Mouse (Mus musculus) monocyte, adult 2 months (primary cell): ENCODE measurements around the gene Nf1.

Experiments used
- DNase-seq, 2 experiments: peaks; one replicate each; pipeline ENCODE4 v3.0.0; 2022; ENCODE audit warnings: low spot score in 2 of 2, low read depth in 1 of 2

Nf1 gene

GRCm38 (mm10) chr11:79328060-79328459 is 11.4 kb upstream of the Nf1 start:
- DNase-seq, result no peak

GRCm38 (mm10) chr11:79329585-79329984 is 9.9 kb upstream of the Nf1 start:
- DNase-seq, result no peak

GRCm38 (mm10) chr11:79335077-79335476 is 4.4 kb upstream of the Nf1 start:
- no peak for DNase-seq

- DNase-seq, result peak in 1 of 2 experiments; percentile 11
Observed at GRCm38 (mm10) chr11:79336722-79337267, 2.7 kb upstream of the Nf1 start.

- no peak for DNase-seq
Observed at GRCm38 (mm10) chr11:79338621-79339020, 872 bp upstream of the Nf1 start.

GRCm38 (mm10) chr11:79339808-79340781 is 602 bp downstream of the Nf1 start:
- DNase-seq, result no peak

GRCm38 (mm10) chr11:79356995-79357394 is 17.5 kb downstream of the Nf1 start:
- no peak for DNase-seq

- no peak for DNase-seq
Observed at GRCm38 (mm10) chr11:79357397-79357796, 17.9 kb downstream of the Nf1 start.

- DNase-seq, result no peak
Observed at GRCm38 (mm10) chr11:79364956-79365355, 25.5 kb downstream of the Nf1 start.

- no peak for DNase-seq
Observed at GRCm38 (mm10) chr11:79366284-79366683, 26.8 kb downstream of the Nf1 start.

GRCm38 (mm10) chr11:79373031-79373430 is 33.5 kb downstream of the Nf1 start:
- DNase-seq, result no peak

- DNase-seq, result peak; percentile 45 to 73
Observed at GRCm38 (mm10) chr11:79398336-79398735, 58.8 kb downstream of the Nf1 start.

GRCm38 (mm10) chr11:79403625-79404319 is 64.3 kb downstream of the Nf1 start:
- DNase-seq, result no peak

- no peak for DNase-seq
Observed at GRCm38 (mm10) chr11:79413761-79414513, 74.4 kb downstream of the Nf1 start.

GRCm38 (mm10) chr11:79422496-79422895 is 83.0 kb downstream of the Nf1 start:
- DNase-seq, result no peak

GRCm38 (mm10) chr11:79426571-79426970 is 87.1 kb downstream of the Nf1 start:
- DNase-seq, result no peak

- DNase-seq, result no peak
Observed at GRCm38 (mm10) chr11:79427638-79428037, 88.1 kb downstream of the Nf1 start.

- no peak for DNase-seq
Observed at GRCm38 (mm10) chr11:79435252-79435651, 95.8 kb downstream of the Nf1 start.

GRCm38 (mm10) chr11:79448361-79448760 is 108.9 kb downstream of the Nf1 start:
- no peak for DNase-seq

GRCm38 (mm10) chr11:79452966-79453365 is 113.5 kb downstream of the Nf1 start:
- DNase-seq, result no peak

- no peak for DNase-seq
Observed at GRCm38 (mm10) chr11:79457928-79458327, 118.4 kb downstream of the Nf1 start.
